Mouse (Mus musculus) heart, embryonic 16.5 days (tissue): ENCODE data around the gene Alkbh4. TPM values are rescaled to one million over a fixed set of nuclear protein-coding genes. Genes with fewer than 3 reads are reported as not detected.
"Not testable (repeated sequence)": the region's sequence is repeated elsewhere in the genome, so short reads cannot be mapped to it uniquely, and the experiment has no call there.

ENCODE experiments used
- ATAC-seq: fragments of 200-750 bp; cut with Nextera tagmentation; replicated peaks from 2 replicates; pipeline ENCODE4 v1.8.0; 2017; ENCODE audit warnings: moderate number of reproducible peaks; ENCODE audit not compliant: insufficient read depth, low FRiP score; ENCODE audit errors: extremely low read depth
- H3K27ac ChIP-seq: fragments of 300-500 bp; sonication (generic); 2 replicates; pipeline ENCODE4 v1.5.1; 2014; ENCODE audit warnings: mild to moderate bottlenecking, low read length, control low read depth, moderate library complexity
- H3K27me3 ChIP-seq: fragments of 300-500 bp; sonication (generic); 2 replicates; pipeline ENCODE4 v1.6.1; 2014; ENCODE audit warnings: low read length, mixed read lengths; ENCODE audit not compliant: control insufficient read depth, insufficient read depth
- H3K36me3 ChIP-seq: fragments of 300-500 bp; sonication (generic); 2 replicates; pipeline ENCODE4 v1.6.1; 2014; ENCODE audit not compliant: control insufficient read depth, insufficient read depth
- H3K4me1 ChIP-seq: fragments of 300-500 bp; sonication (generic); 2 replicates; pipeline ENCODE4 v1.6.1; 2014; ENCODE audit warnings: low read length, mixed read lengths; ENCODE audit not compliant: control insufficient read depth, insufficient read depth
- H3K4me2 ChIP-seq: fragments of 300-500 bp; sonication (generic); 2 replicates; pipeline ENCODE4 v1.6.1; 2014; ENCODE audit warnings: low read depth, mild to moderate bottlenecking, control low read depth, low read length
- H3K4me3 ChIP-seq: fragments of 300-500 bp; sonication (generic); 2 replicates; pipeline ENCODE4 v1.5.1; 2014; ENCODE audit warnings: mild to moderate bottlenecking, control low read depth, low read length
- H3K9ac ChIP-seq: fragments of 300-500 bp; sonication (generic); 2 replicates; pipeline ENCODE4 v1.6.1; 2014; ENCODE audit warnings: low read length, control low read depth
- H3K9me3 ChIP-seq: fragments of 300-500 bp; sonication (generic); replicated peaks from 2 replicates; pipeline ENCODE4 v1.6.1; 2016; ENCODE audit warnings: low read length; ENCODE audit not compliant: control insufficient read depth
- WGBS: fragments of 180-500 bp; shearing (Covaris S2); extraction: QIAGEN DNeasy Blood & Tissue Kit; methylation state at CpG from one replicate; pipeline ENCODE4 v1.1.7; 2014; 5-methylcytosine and 5-hydroxymethylcytosine counted together
- polyA plus RNA-seq: library from polyadenylated mRNA; unstranded; fragments of >200 nt; fragmentation: Nextera tagmentation; extraction: Ambion mirVana; gene quantifications from 2 replicates; pipeline ENCODE4 v1.2.1, GENCODE M21; 2015

Alkbh4 gene
- polyA plus RNA-seq, 1 experiment from 2014 or later: 12.5 TPM

DNA sequence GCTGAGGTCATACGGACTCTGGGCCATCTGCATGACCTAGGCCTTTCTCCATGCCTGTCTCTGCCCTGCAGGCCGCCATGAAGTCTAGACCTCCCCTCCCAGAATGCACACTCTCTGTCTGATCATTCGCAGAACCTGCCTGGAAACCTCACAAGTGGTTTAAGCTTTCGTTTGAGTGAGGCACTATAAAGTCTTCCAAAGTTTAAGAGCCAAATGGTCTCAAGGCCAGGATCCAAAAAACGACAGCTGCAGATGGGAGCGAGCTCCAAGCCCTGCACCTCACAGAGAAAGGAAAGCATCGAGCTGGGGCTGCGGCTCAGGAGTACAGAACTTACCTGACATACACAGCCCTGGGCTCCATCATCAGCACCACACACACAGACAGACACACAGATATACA is 16.4 kb downstream of the Alkbh4 start:
- no peaks in the 10 kb centered on the region for H3K4me1 ChIP-seq
- 74% methylated on average over 8 of the region's 8 CpGs for WGBS
- no peak overlapping the region for H3K27ac ChIP-seq
- no peak overlapping the region for H3K4me3 ChIP-seq
- H3K27me3 ChIP-seq: no peaks in the 10 kb centered on the region
- H3K9ac ChIP-seq: no peak overlapping the region
- no peak overlapping the region for H3K4me2 ChIP-seq
- H3K36me3 ChIP-seq: no peaks in the 10 kb centered on the region
- no peaks in the 10 kb centered on the region for H3K9me3 ChIP-seq
- no peak for ATAC-seq

DNA sequence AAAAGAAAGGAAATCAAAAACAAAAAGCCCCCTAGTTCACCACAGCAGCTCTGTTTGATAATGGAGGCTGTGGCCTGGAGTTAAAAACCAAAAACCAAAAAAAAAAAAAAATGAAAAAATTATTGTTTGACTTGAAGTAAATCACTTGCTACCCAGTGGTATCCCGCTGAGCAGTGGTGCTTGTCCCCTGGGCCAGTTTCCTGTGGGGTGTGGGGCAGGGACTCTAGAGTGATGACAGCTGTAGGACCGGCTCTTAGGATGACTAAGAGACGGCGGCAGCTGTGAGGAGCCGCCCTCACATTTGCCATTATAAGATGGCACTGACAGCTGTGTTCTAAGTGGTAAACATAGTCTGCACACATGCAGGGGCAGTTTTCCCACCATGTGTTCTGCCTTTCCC is 19.5 kb downstream of the Alkbh4 start:
- Histone ChIP-seq H3K36me3 (no peaks in the 10 kb centered on the region), H3K4me1 (no peaks in the 10 kb centered on the region), H3K27ac (no peak overlapping the region), H3K9ac (no peak overlapping the region), H3K27me3 (no peaks in the 10 kb centered on the region), H3K4me2 (no peak overlapping the region), H3K4me3 (no peak overlapping the region), H3K9me3 (no peaks in the 10 kb centered on the region)
- 58% methylated on average over 5 of the region's 5 CpGs for WGBS
- no peak for ATAC-seq

DNA sequence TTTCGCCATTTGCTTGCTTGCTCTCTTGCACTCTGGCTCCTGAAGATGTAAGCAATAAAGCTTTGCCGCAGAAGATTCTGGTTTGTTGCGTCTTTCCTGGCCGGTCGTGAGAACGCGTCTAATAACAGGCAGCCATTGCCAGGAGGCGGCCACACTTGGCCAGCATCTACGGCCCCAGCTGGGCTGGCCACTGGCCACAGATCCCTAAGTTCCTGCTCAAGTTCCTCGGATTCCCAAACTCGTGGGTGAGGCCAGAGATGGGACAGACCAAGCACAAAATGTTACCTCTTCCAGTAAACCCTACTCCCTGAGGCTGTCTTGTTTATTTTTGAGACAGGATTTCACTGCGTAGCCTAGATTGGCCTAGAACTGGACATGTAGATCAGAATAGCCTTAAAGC is 24.1 kb downstream of the Alkbh4 start:
- H3K4me2 ChIP-seq, ATAC-seq, H3K36me3 ChIP-seq, H3K9me3 ChIP-seq, H3K27ac ChIP-seq, H3K4me1 ChIP-seq, H3K4me3 ChIP-seq, H3K9ac ChIP-seq, H3K27me3 ChIP-seq: not testable (repeated sequence)
- 85% methylated on average over 11 of the region's 12 CpGs for WGBS

DNA sequence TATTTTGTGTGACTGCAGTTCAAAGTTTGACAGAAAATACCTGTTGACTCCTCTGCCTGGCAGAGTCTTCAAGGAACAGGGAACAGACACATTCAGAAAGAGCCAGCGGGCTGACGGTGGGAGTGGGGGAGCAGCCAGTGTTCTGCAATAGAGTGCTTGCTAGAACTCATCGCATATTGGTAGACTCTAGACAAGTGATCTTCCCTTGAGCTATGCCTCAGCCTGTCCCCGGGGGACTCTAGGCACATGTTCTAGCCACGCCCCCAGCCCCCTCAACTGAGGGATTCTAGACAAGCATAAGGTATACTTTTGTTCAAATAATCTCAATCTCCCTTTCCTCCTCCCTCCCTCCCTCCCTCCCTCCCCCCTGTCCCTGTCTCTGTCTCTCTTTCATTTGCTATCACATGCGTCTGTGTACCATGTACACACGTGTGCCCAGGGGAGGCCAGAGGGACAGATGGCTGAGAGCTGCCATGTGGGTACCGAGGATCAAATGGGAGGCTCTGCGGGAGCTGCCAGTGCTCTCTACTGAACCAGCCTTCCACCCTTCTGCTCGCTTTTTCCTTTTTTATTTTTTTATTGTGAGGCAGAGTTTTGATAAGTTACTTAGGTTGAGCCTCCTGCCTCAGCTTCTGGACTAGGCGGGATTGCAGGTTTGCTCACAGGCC is 28.0 kb downstream of the Alkbh4 start:
- Histone ChIP-seq H3K27me3 (no peaks in the 10 kb centered on the region), H3K36me3 (no peaks in the 10 kb centered on the region; the same call in 1 of the 2 replicates), H3K9ac (no peak overlapping the region), H3K4me3 (no peak overlapping the region), H3K4me1 (no peaks in the 10 kb centered on the region), H3K4me2 (no peak overlapping the region), H3K27ac (no peak overlapping the region), H3K9me3 (no peaks in the 10 kb centered on the region; the same call in 1 of the 2 replicates)
- no peak for ATAC-seq
- WGBS: 83% methylated on average over 11 of the region's 11 CpGs

DNA sequence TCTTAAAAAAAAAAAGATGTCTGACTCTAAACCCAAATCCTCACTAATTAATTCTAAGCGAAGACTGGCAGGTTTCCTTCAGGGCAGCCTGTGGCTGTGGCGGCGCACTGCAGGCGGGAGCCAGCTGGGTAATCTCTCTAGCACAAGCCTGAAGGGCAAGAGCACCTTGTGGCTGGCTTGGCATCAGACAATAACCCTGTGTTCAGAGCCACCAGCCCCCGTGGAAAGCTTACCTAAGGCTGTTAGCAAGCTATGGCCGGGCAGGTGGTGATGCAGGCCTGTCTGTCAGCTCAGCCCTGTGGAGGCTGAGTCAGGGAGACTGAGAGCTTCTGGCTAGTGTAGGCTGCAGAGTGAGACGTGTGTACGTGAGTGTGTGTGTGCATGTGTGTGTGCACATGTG is 29.3 kb downstream of the Alkbh4 start:
- Histone ChIP-seq H3K27ac (no peak overlapping the region), H3K9ac (no peak overlapping the region), H3K36me3 (no peaks in the 10 kb centered on the region; the same call in 1 of the 2 replicates), H3K4me1 (0 out of 2 replicates have a peak, but pooled peaks cover 5% of the 10 kb centered on the region), H3K4me3 (no peak overlapping the region), H3K27me3 (no peaks in the 10 kb centered on the region), H3K4me2 (no peak overlapping the region), H3K9me3 (no peaks in the 10 kb centered on the region; the same call in 1 of the 2 replicates)
- ATAC-seq: no peak
- WGBS: 73% methylated on average over 8 of the region's 8 CpGs

DNA sequence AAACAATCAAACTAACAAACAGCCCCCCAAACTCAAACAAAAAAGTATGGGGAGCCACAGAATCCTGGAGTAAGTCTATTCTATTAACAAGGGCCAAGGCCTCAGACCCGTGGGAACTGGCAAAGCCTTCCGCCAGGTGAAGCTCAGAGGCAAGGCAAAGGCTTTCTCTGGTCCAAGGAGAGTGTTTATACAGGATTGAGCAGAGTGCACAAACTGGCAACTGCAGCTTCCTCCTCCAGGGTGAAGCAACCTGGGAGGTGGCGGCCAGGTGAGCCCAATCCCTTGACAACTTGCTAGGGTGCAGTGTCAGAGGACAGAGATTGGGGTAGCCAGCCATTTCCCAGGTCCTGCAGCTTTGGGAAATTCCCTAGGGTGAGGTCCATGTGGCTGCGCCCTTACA is 31.4 kb downstream of the Alkbh4 start:
- Histone ChIP-seq H3K36me3 (no peaks in the 10 kb centered on the region; the same call in 1 of the 2 replicates), H3K4me3 (no peak overlapping the region), H3K4me2 (no peak overlapping the region), H3K9ac (no peak overlapping the region), H3K4me1 (0 out of 2 replicates have a peak, but pooled peaks cover 9% of the 10 kb centered on the region), H3K27me3 (no peaks in the 10 kb centered on the region), H3K9me3 (no peaks in the 10 kb centered on the region; the same call in 1 of the 2 replicates), H3K27ac (no peak overlapping the region)
- WGBS: 87% methylated on average over 4 of the region's 4 CpGs
- no peak for ATAC-seq

DNA sequence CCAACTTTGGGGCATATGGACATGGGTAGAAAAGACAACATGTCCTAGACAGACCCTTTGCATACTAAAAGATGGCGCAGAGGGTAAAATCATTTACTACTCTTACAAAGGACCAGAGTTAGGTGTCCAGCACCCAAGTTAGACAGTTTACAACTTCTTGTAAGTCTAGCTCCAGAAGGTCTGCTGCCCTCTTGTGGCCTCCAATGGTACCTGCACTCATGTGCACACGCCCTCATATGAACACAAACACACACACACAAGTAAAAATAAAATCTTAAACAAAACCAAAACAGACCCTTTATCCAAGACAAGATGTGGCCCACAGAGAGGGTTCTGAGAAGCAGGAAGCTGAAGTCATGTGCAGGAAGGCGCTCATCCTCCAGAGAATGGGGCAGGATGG is 32.1 kb downstream of the Alkbh4 start:
- 92% methylated on average over 3 of the region's 3 CpGs for WGBS
- H3K4me3 ChIP-seq: no peak overlapping the region
- no peak overlapping the region for H3K4me2 ChIP-seq
- no peaks in the 10 kb centered on the region; the same call in 1 of the 2 replicates for H3K9me3 ChIP-seq
- H3K27me3 ChIP-seq: no peaks in the 10 kb centered on the region
- H3K9ac ChIP-seq: no peak overlapping the region
- H3K36me3 ChIP-seq: no peaks in the 10 kb centered on the region; the same call in 1 of the 2 replicates
- no peak for ATAC-seq
- H3K27ac ChIP-seq: no peak overlapping the region
- 0 out of 2 replicates have a peak, but pooled peaks cover 9% of the 10 kb centered on the region for H3K4me1 ChIP-seq

DNA sequence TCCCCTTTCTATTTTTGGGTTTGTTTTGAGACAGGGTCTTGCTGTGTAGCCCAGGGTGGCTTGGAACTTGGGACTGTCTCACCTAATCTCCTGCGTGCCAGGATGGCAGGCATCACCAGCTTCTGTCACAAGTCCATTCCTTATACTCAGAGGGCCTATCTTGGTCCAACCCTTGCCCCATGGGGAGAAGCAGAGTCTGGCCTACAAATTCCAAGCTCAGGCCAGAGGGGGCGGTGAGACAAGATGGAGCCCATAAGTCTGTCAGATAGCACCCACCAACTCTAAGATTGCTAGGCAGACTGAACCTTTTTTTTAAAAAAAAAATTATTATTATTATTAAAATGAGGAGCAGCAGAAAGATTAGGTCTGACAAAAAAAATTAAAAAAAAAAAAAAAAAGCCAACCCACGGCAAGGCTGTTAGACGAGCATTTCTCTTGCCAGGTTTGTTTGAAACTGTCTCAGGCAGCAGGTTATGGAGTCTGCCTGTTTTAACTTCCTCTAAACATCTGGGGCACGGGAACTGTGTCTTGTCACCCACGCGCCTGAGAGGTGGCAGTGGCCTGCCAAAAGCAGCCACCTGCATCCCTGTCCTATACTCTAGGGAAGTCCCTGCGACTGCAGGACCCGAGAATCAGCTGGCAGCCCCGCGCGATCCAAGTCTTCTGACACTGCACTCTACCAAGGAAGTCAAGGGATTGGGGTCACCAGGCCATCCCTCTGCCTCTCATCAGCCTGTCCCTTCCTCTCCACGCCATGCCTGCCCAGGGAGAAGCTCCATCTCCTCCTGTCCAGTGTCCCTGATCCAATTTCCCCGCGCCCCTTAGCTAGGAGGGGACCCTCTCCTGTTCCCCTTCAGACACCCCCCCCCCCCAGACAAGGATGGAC is 33.9 kb downstream of the Alkbh4 start:
- Histone ChIP-seq H3K4me3 (peak overlapping the region; percentile 68), H3K4me2 (peak overlapping the region; percentile 98), H3K9me3 (no peaks in the 10 kb centered on the region; the same call in 1 of the 2 replicates), H3K27me3 (no peaks in the 10 kb centered on the region), H3K27ac (peak overlapping the region; percentile 51), H3K4me1 (peaks cover 14% of the 10 kb centered on the region; the same call in 1 of the 2 replicates), H3K36me3 (no peaks in the 10 kb centered on the region; the same call in 1 of the 2 replicates), H3K9ac (peak overlapping the region; percentile 72)
- peak; percentile 45 for ATAC-seq
- 14% methylated on average over 15 of the region's 15 CpGs for WGBS
